Mouse (Mus musculus) B cell, adult 2 months (primary cell): ENCODE results near the gene Ppp2r5a.

Experiments used
- DNase-seq, 2 experiments: peaks; one replicate each; pipeline ENCODE4 v3.0.0; 2022

Ppp2r5a gene

GRCm38 (mm10) chr1:191375644-191375998, 27.5 kb downstream of the Ppp2r5a start:
- no peak for DNase-seq

GRCm38 (mm10) chr1:191374993-191375643, 28.0 kb downstream of the Ppp2r5a start:
- DNase-seq, result no peak

GRCm38 (mm10) chr1:191369140-191369539, 33.9 kb downstream of the Ppp2r5a start:
- DNase-seq, result no peak

DNA sequence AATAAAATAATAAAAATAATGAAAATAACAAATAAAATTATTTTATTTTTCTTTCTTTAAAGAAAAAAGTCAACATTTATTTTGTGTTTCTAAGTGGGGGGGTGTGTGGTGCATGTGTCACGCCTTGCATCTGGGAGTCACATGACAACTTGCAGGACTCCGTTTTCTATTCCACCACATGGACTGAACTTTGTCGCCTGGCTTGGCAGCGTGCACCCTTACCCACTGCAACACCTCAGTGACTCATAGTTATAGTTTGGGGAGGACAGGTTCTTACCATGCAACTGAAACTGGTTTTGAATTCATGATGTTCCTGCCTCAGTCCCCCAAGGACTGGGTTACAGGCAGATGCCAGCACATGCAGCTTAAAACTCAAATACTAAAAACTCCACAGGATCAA, 34.9 kb downstream of the Ppp2r5a start:
- DNase-seq, result no peak

GRCm38 (mm10) chr1:191364477-191364876, 38.6 kb downstream of the Ppp2r5a start:
- DNase-seq, result peak; percentile 65 to 71

GRCm38 (mm10) chr1:191362412-191362811, 40.7 kb downstream of the Ppp2r5a start:
- no peak for DNase-seq

- no peak for DNase-seq
These were observed 43.6 kb downstream of the Ppp2r5a start for GRCm38 (mm10) chr1:191359478-191359877.

DNA sequence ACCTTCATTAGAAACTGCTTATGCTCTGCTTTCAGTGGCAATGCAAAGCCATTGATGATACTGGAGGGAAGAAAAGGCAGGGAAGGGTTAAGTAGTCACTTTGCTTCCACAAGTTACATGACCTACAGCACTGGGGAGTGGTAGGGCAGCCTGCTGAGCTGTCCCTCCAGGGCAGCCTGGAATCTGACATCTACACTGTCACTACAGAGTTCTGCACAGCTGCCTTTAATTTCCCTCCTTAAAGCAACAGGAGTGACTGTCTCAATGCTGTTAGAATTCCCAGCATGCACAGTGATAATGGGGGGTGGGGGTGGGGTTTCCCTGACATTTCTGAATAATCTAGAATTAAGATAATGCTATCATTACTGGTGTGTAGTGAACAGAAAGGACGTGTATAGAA, 46.1 kb downstream of the Ppp2r5a start:
- DNase-seq, result no peak

GRCm38 (mm10) chr1:191353836-191354235, 49.2 kb downstream of the Ppp2r5a start:
- no peak for DNase-seq

- peak; percentile 60 to 66 for DNase-seq
These were observed 50.1 kb downstream of the Ppp2r5a start for GRCm38 (mm10) chr1:191352786-191353488.

DNA sequence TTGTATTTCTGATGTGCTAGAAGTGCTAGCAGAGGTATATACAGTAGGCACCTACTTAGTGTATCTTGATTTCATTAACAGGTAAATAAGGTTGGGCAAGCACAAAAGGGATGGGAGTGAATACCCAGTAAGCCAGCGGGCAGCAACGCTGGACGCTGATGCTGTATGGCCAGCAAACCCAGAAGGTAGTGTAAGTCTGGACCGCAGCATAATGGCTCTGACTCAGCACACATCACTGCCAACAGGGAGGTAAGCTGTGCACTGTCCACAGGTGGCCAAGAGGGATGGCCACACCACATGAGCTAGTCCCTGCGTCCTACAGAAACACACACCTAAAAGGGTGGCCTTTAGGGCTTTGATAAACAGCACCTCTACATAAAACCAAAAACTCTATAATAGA, 52.7 kb downstream of the Ppp2r5a start:
- DNase-seq, result no peak

DNA sequence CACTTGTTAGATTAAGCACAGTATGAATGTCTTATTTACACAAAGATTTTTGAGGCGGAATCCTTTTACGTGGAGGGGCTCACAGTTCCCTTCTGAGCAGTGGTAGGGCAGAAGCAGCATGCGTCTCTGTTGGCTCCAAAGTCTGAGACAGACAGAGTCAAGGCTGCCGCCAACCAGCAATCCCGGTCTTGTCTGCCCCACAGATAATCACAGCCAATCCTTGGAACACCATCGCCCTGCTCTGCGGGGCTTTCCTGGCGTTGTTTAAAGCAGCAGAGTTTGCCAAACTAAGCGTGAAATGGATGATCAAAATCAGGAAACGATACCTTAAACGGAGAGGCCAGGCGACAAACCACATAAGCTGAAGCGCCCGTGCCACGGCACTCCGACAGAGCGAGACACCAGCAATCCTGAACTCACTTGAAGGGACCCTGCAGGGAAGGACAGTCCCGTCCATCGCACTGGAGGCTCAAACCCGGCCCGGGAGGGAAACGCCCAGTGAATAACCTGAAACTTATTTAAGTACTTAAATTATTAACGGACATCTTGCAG, 53.5 kb downstream of the Ppp2r5a start:
- no peak for DNase-seq

- DNase-seq, result no peak
These were observed 54.1 kb downstream of the Ppp2r5a start for GRCm38 (mm10) chr1:191348996-191349395.

GRCm38 (mm10) chr1:191348592-191348991, 54.5 kb downstream of the Ppp2r5a start:
- no peak for DNase-seq

DNA sequence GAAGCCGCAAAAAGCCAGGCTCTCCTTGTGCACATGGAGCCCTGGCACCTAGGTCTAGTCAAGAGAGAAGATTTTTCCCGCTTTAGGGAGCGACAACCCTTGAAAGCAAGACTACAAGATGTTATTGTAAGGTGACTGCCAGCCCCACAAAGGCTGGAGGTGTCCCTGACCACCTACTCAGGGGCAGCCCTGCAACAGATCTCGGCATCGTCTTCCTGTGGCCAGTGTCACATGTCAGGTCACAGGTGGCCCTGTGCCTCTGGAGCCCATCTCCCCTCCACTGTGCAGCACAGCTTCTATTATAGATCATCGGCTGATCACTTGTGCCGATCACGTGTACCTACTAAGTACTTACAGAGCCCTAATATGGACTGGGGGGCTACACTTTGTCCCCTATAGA, 55.5 kb downstream of the Ppp2r5a start:
- no peak for DNase-seq

DNA sequence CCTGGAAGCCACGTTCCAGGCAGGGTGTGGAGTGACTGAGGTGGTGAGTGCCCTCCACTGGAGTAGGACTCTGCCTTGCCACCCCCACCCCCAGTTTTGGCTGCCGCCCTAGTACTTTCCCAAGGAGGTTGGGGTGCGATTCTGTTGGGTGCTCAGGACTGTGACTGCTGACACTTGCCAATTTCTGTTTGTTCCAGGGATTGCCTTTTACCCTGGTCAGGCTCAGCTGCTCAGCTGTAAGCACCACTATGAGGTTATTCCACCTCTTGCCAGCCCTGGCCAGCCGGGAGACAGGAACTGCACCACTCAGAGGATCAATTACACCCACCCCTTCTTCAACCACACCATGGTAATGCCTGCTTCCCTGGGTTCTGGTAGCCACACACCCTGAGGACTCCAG, 62.5 kb downstream of the Ppp2r5a start:
- no peak for DNase-seq

DNA sequence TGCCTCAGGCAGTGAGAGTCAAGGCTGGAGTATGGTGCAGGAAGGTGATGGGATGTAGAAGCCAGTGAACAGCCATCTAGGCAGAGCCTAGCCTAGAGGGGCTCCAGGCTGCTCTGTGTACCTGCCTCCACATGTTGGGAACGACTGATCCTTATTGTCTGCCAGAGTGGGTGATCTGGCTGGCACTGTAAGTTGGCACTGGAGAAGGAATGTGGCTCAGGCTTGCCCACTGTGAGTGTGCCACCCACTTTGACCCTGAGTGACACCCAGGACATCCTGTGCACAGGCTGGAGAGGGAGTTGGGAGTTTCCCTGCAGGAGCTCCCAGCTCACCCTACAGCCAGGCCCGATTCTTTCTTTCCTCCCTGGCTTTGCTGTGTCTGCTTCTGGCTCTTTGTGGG, 63.2 kb downstream of the Ppp2r5a start:
- no peak for DNase-seq

- peak; percentile 50 to 62 for DNase-seq
These were observed 68.6 kb downstream of the Ppp2r5a start for GRCm38 (mm10) chr1:191334500-191334899.

- DNase-seq, result no peak
These were observed 72.7 kb downstream of the Ppp2r5a start for GRCm38 (mm10) chr1:191330356-191330755.

- peak; percentile 50 to 53 for DNase-seq
These were observed 75.0 kb downstream of the Ppp2r5a start for GRCm38 (mm10) chr1:191328019-191328441.

DNA sequence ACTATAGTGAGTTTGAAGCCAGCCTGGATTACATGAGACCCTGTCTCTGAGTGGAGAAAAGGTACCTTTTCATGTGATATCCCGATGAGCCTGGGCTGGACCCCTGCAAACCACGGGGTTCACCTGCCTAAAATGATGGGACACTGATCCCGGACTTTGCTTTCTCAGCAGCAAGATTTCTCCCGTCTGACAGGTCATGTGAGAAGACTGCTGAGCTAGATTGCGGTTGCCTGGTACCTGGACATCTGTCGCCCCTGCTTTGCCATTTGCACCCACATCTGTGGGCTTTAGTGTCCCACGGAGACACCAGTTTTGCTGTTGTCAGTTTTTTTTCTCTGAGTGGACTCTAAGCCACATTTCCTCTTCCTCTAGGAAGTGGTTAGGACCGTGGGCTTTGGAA, 75.8 kb downstream of the Ppp2r5a start:
- no peak for DNase-seq

GRCm38 (mm10) chr1:191326233-191326882, 76.7 kb downstream of the Ppp2r5a start:
- peak; percentile 80 to 83 for DNase-seq

- DNase-seq, result peak; percentile 97
These were observed 77.3 kb downstream of the Ppp2r5a start, which contains the start of gene Tmem206 for GRCm38 (mm10) chr1:191325726-191326232. Tmem206 (plus strand) TSS chr1:191325912.
